27 mouse cellular contexts compared by ENCODE assay signal in the genomic region with DNA sequence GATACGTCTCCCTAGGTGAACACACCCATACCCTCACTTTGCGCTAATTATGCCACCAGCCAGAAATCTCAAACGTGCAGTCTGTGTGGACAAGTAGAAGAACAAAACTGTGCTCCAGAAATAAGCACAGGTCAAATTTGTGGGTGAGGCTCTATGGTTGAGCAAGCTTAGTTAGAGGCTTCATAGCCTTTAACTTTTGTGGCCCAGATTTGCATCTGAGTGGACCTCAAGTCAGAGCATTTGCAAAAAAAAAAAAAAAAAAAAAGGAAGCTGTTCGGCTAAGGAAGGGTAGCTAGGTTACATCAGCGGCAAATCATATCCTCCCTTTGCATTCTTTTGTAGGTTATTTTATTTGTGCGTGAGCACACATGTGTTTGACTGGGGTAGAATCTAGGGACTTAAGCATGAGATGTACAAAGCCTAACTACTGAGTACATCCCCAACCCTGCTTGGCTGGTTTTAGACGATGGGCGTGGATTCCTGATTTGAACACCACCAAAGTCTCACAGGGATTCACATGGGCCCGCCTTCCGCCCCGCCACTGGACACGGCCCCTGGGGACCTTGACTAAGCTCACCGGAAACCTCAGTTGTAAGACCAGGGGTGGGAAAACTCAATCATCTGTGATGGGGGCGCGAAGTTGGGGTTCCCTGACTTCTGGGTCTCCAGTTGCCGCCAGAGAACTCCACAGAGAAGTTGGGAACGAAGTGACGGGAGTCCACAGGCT. TPM values are rescaled to one million over a fixed set of nuclear protein-coding genes. Genes with fewer than 3 reads are reported as not detected.
A peak's percentile ranks its signal among the peaks of the same experiment; 100 is the strongest.
DNase-seq lines count a peak whose midpoint lies in the region; ATAC-seq and TF ChIP-seq lines count a peak whose summit lies in the region.
"Had no signal": no experiment of that assay in that cellular context is flagged by ENCODE, and none has a peak within 500 bp of the region (broad histone marks: within the 10 kb centered on the region; RNA-seq: fewer than 3 reads in every experiment).

No protein-coding gene starts in this region.

- ATAC-seq in heart, embryonic 11.5 days (replicated peaks; ENCODE audit: insufficient number of reproducible peaks, low FRiP score, low TSS enrichment) = no peak
- no peak for ATAC-seq in heart, embryonic 16.5 days (replicated peaks; ENCODE audit: extremely low read depth, insufficient read depth, low FRiP score)
- ATAC-seq: CD4-positive, CD25-positive, alpha-beta regulatory T cell, adult 4 months had no signal

- TF ChIP-seq EP300 in heart, adult 2 months (IDR thresholded peaks at IDR 0.05; ENCODE audit: insufficient read depth, low read depth, low read length) = no peak

- H3K79me2 ChIP-seq in heart, adult 2 months (replicated peaks; ENCODE audit: control insufficient read depth, insufficient read depth, low read length) = no peaks in the 10 kb centered on the region

- peak; percentile 29 to 54 for DNase-seq in heart, adult 2 months
- peak; percentile 77 to 80 for DNase-seq in spleen, postnatal 36 days (ENCODE audit: low spot score in 2 of 2)
- DNase-seq in lung, adult 2 months = no peak
- no peak for DNase-seq in layer of hippocampus, postnatal 14 days (ENCODE audit: low spot score in 2 of 2)
- no peak for DNase-seq in kidney, postnatal 36 days
- DNase-seq: adrenal gland, adult 8-10 months; cerebellum, adult 18-20 months; gastrocnemius, postnatal 25 days; kidney, adult 8-10 months; liver, embryonic 13.5 days; midbrain, embryonic 14.5 days; retina, postnatal 1 day; thymus, postnatal 25 days had no signal

- TF ChIP-seq CTCF in heart, adult 2 months (IDR thresholded peaks at IDR 0.05) = no peak
- no peak for TF ChIP-seq CTCF in bone marrow, adult 2 months (IDR thresholded peaks at IDR 0.05; ENCODE audit: control insufficient read depth, insufficient read depth, low read length)
- no peak for TF ChIP-seq CTCF in lung, adult 2 months (IDR thresholded peaks at IDR 0.05; ENCODE audit: insufficient read depth, low read length)

- intact Hi-C loops in heart, adult 2 months (cut with DNase I) = no loop called here

- H3K27me3 ChIP-seq in heart, adult 2 months (ENCODE audit: control insufficient read depth, insufficient read depth, low read length) = no peaks in the 10 kb centered on the region
- H3K27me3 ChIP-seq in heart, embryonic 11.5 days (ENCODE audit: control insufficient read depth, insufficient read depth, low read length) = no peaks in the 10 kb centered on the region
- H3K27me3 ChIP-seq in heart, embryonic 16.5 days (ENCODE audit: control insufficient read depth, insufficient read depth, low read length) = no peaks in the 10 kb centered on the region
- H3K27me3 ChIP-seq: embryonic facial prominence, embryonic 12.5 days; limb, embryonic 12.5 days; liver, embryonic 13.5 days had no signal

- H3K36me3 ChIP-seq in heart, adult 2 months (ENCODE audit: control insufficient read depth, insufficient read depth, low read length) = no peaks in the 10 kb centered on the region
- H3K36me3 ChIP-seq in heart, embryonic 11.5 days (ENCODE audit: control insufficient read depth, insufficient read depth, low read length) = no peaks in the 10 kb centered on the region
- no peaks in the 10 kb centered on the region for H3K36me3 ChIP-seq in heart, embryonic 16.5 days (ENCODE audit: control insufficient read depth, insufficient read depth)
- H3K36me3 ChIP-seq: embryonic facial prominence, embryonic 12.5 days; limb, embryonic 12.5 days; liver, embryonic 13.5 days had no signal

- no peak overlapping the region; the same call in 1 of the 2 replicates for H3K4me2 ChIP-seq in heart, embryonic 11.5 days
- H3K4me2 ChIP-seq in heart, embryonic 16.5 days (ENCODE audit: low read depth, low read length) = 0 out of 2 replicates have a peak overlapping the region, but pooled peaks have one; percentile 9
- H3K4me2 ChIP-seq: embryonic facial prominence, embryonic 12.5 days; limb, embryonic 12.5 days; liver, embryonic 13.5 days had no signal

- no peak overlapping the region for H3K27ac ChIP-seq in heart, adult 2 months
- H3K27ac ChIP-seq in heart, embryonic 11.5 days (ENCODE audit: low read depth, low read length) = no peak overlapping the region
- peak overlapping the region; percentile 24; the same call in 1 of the 2 replicates for H3K27ac ChIP-seq in bone marrow, adult 2 months (ENCODE audit: control insufficient read depth, insufficient read depth, low read depth, low read length, poor library complexity)
- peak overlapping the region; percentile 55 for H3K27ac ChIP-seq in heart, embryonic 16.5 days (ENCODE audit: low read length)
- H3K27ac ChIP-seq: embryonic facial prominence, embryonic 12.5 days; limb, embryonic 12.5 days; liver, embryonic 13.5 days; stomach, postnatal 0 days had no signal

- no peak for TF ChIP-seq POLR2A in heart, adult 2 months (IDR thresholded peaks at IDR 0.05; ENCODE audit: insufficient read depth, low read depth, low read length)
- TF ChIP-seq POLR2A in bone marrow, adult 2 months (IDR thresholded peaks at IDR 0.05; ENCODE audit: borderline replicate concordance, control insufficient read depth, low read depth, low read length) = no peak
- no peak for TF ChIP-seq POLR2A in lung, adult 2 months (IDR thresholded peaks at IDR 0.05; ENCODE audit: borderline replicate concordance, extremely low read depth, low read depth, low read length)

- no peaks in the 10 kb centered on the region; the same call in 1 of the 2 replicates for H3K4me1 ChIP-seq in heart, adult 2 months (ENCODE audit: control insufficient read depth, insufficient read depth, low read length)
- peaks cover 7% of the 10 kb centered on the region; the same call in 1 of the 2 replicates for H3K4me1 ChIP-seq in heart, embryonic 11.5 days (ENCODE audit: control insufficient read depth, insufficient read depth, low read length)
- H3K4me1 ChIP-seq in bone marrow, adult 2 months (ENCODE audit: control insufficient read depth, insufficient read depth, low read length) = no peaks in the 10 kb centered on the region; the same call in 1 of the 2 replicates
- H3K4me1 ChIP-seq in heart, embryonic 16.5 days (ENCODE audit: control insufficient read depth, insufficient read depth, low read length) = peaks cover 12% of the 10 kb centered on the region
- H3K4me1 ChIP-seq in lung, adult 2 months (ENCODE audit: control insufficient read depth, insufficient read depth, low read length) = peaks cover 7% of the 10 kb centered on the region; the same call in 1 of the 2 replicates
- H3K4me1 ChIP-seq: embryonic facial prominence, embryonic 12.5 days; liver, embryonic 13.5 days had no signal

- no peak overlapping the region for H3K4me3 ChIP-seq in heart, adult 2 months
- H3K4me3 ChIP-seq in heart, embryonic 11.5 days (ENCODE audit: low read depth, low read length) = no peak overlapping the region
- no peak overlapping the region for H3K4me3 ChIP-seq in bone marrow, adult 2 months (replicated peaks; ENCODE audit: control insufficient read depth, low read depth, low read length)
- no peak overlapping the region for H3K4me3 ChIP-seq in heart, embryonic 16.5 days (ENCODE audit: low read length)
- no peak overlapping the region for H3K4me3 ChIP-seq in lung, adult 2 months (replicated peaks; ENCODE audit: extremely low read depth, low read depth, low read length)
- H3K4me3 ChIP-seq: embryonic facial prominence, embryonic 12.5 days; limb, embryonic 12.5 days; liver, embryonic 13.5 days had no signal

- 68% methylated on average over 18 of the region's 18 CpGs for WGBS in heart, adult 2 months
- WGBS in heart, embryonic 11.5 days (ENCODE audit: insufficient replicate concordance) = 82% methylated on average over 18 of the region's 18 CpGs
- 63% methylated on average over 18 of the region's 18 CpGs for WGBS in bone marrow, adult 2 months
- 80% methylated on average over 18 of the region's 18 CpGs for WGBS in heart, embryonic 16.5 days
- WGBS in lung, adult 2 months = 83% methylated on average over 18 of the region's 18 CpGs

- no peaks in the 10 kb centered on the region for H3K9me3 ChIP-seq in heart, embryonic 11.5 days (replicated peaks; ENCODE audit: control insufficient read depth, low read length)
- no peaks in the 10 kb centered on the region for H3K9me3 ChIP-seq in heart, embryonic 16.5 days (replicated peaks; ENCODE audit: control insufficient read depth, low read length)
- H3K9me3 ChIP-seq: embryonic facial prominence, embryonic 12.5 days; limb, embryonic 12.5 days; liver, embryonic 13.5 days had no signal

- H3K9ac ChIP-seq in heart, adult 2 months (ENCODE audit: low read depth, low read length) = no peak overlapping the region
- H3K9ac ChIP-seq in heart, embryonic 11.5 days (ENCODE audit: low read depth, low read length) = no peak overlapping the region
- no peak overlapping the region for H3K9ac ChIP-seq in heart, embryonic 16.5 days (ENCODE audit: low read length)
- H3K9ac ChIP-seq: embryonic facial prominence, embryonic 12.5 days; limb, embryonic 12.5 days; liver, embryonic 13.5 days had no signal

RNA-seq across cellular contexts. Expression of a gene that starts 30.6 kb away (rescaled TPM):
- 10 to 100 TPM; 12.9 to 15.4 TPM for total RNA-seq in heart, adult 2 months (2021)
- 12.8 and 13.9 TPM in 2 replicates for polyA plus RNA-seq in heart, adult 2 months (2012; rRNA removed)
- 14.4 and 16.6 TPM in 2 replicates for polyA plus RNA-seq in heart, embryonic 11.5 days (2014; fragmentation: Nextera tagmentation; extraction: Ambion mirVana)
- 0.86 and 5.0 TPM in 2 replicates for polyA plus RNA-seq in bone marrow, adult 2 months (2011; ENCODE audit: insufficient read depth, insufficient read length, low replicate concordance, missing spikeins)
- polyA plus RNA-seq in heart, embryonic 16.5 days (2015; fragmentation: Nextera tagmentation; extraction: Ambion mirVana) = 19.3 and 21.2 TPM in 2 replicates
- 131 and 170 TPM in 2 replicates for polyA plus RNA-seq in lung, adult 2 months (2012; rRNA removed)
- 10 to 100 TPM; 18.8 to 20.9 TPM for total RNA-seq in layer of hippocampus, postnatal 14 days (2021)
- total RNA-seq: common myeloid progenitor, adult 5-6 weeks; megakaryocyte progenitor cell, adult 5-6 weeks had no signal

RNA-seq across cellular contexts. Expression of a gene that starts 50.7 kb away (rescaled TPM):
- not detected for total RNA-seq in heart, adult 2 months (2021)
- polyA plus RNA-seq in heart, adult 2 months (2012; rRNA removed) = 0.18 TPM in 1 of 2 replicates, not detected in the other
- polyA plus RNA-seq in heart, embryonic 11.5 days (2014; fragmentation: Nextera tagmentation; extraction: Ambion mirVana) = not detected in 2 replicates
- not detected in 2 replicates for polyA plus RNA-seq in bone marrow, adult 2 months (2011; ENCODE audit: insufficient read depth, insufficient read length, low replicate concordance, missing spikeins)
- not detected in 2 replicates for polyA plus RNA-seq in heart, embryonic 16.5 days (2015; fragmentation: Nextera tagmentation; extraction: Ambion mirVana)
- 0.27 TPM in 1 of 2 replicates, not detected in the other for polyA plus RNA-seq in lung, adult 2 months (2012; rRNA removed)
- total RNA-seq in layer of hippocampus, postnatal 14 days (2021) = not detected
- total RNA-seq: adrenal gland, adult 8-10 months; common myeloid progenitor, adult 5-6 weeks; gastrocnemius, postnatal 25 days; layer of hippocampus, adult 18-20 months; left cerebral cortex, adult 8-10 months; megakaryocyte progenitor cell, adult 5-6 weeks had no signal
- polyA plus RNA-seq: CD4-positive, CD25-positive, alpha-beta regulatory T cell, adult 4 months; embryonic facial prominence, embryonic 12.5 days; hindbrain, embryonic 11.5 days; limb, embryonic 12.5 days; liver, embryonic 13.5 days; lung, embryonic 16.5 days; midbrain, embryonic 14.5 days; small intestine, adult 2 months had no signal

Comparison
In these comparisons a context has a peak if more than half of its experiments do, and no peak if none do; other contexts are left out.
1. H3K27ac ChIP-seq: peak in bone marrow, adult 2 months (single experiment) and heart, embryonic 16.5 days (single experiment); none in heart, adult 2 months (single experiment) and heart, embryonic 11.5 days (single experiment).
2. DNase-seq: peak in heart, adult 2 months (2 of 2) and spleen, postnatal 36 days (2 of 2); none in lung, adult 2 months (single experiment), layer of hippocampus, postnatal 14 days (0 of 2) and kidney, postnatal 36 days (0 of 2).